Mouse (Mus musculus) CD4-positive helper T cell, adult 2 months (primary cell): ENCODE data around the gene Map3k13.

Experiments
- DNase-seq: peaks from one replicate; pipeline ENCODE4 v3.0.0-alpha.2; 2012; ENCODE audit warnings: low read depth, missing footprints, low spot score

Map3k13 gene

DNA sequence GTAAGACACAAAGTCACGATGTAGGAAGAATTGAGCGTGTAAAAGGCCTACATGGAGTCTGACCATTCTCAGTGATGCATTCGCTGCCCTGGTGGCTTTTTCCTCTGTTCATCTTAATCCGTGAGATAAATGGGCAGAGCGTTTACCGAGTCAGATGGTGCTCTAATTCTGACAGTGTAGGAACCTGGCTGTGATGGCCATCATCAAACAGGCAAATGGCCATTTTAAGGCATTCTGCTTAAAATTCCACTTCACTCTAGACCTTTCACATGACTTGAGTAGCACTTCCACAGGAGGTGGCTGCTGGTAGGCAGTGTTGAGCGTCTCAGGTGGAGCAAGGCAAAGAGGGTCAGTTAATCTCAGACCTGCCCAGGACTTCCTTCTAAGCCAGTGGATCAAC lies 58.2 kb downstream of the Map3k13 start:
- no peak for DNase-seq

- DNase-seq, result no peak
Observed at GRCm38 (mm10) chr16:21853446-21853941, 59.3 kb downstream of the Map3k13 start.

- no peak for DNase-seq
Observed at GRCm38 (mm10) chr16:21854589-21855284, 60.6 kb downstream of the Map3k13 start.

GRCm38 (mm10) chr16:21856134-21856533 lies 62.0 kb downstream of the Map3k13 start:
- DNase-seq, result no peak

GRCm38 (mm10) chr16:21857126-21857644 lies 63.0 kb downstream of the Map3k13 start:
- no peak for DNase-seq

DNA sequence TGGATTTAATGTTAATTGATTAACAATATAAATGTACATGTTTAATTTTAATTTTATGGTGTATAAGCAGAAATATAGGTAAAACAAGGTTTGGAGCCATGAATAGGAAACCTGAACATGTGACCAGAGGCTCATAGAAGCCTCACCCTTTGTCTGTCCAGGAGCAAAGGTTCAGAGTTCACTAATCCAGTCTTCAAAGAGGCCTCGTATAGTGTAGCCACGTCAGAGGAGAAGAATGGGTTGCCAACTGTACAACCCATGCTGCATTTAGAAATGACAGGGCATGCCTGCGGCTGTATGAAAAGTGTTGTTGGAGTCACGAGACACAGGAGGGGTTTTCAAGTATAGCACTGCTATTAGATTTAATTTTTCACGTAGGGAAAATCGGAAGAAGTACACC lies 64.0 kb downstream of the Map3k13 start:
- DNase-seq, result no peak

GRCm38 (mm10) chr16:21858882-21859281 lies 64.7 kb downstream of the Map3k13 start:
- no peak for DNase-seq

GRCm38 (mm10) chr16:21862448-21862847 lies 68.3 kb downstream of the Map3k13 start:
- no peak for DNase-seq

- no peak for DNase-seq
Observed at GRCm38 (mm10) chr16:21865250-21865982, 71.3 kb downstream of the Map3k13 start.

- no peak for DNase-seq
Observed at GRCm38 (mm10) chr16:21865983-21866575, 71.9 kb downstream of the Map3k13 start.

GRCm38 (mm10) chr16:21867727-21868126 lies 73.6 kb downstream of the Map3k13 start:
- no peak for DNase-seq

- no peak for DNase-seq
Observed at GRCm38 (mm10) chr16:21868651-21869050, 74.5 kb downstream of the Map3k13 start.

DNA sequence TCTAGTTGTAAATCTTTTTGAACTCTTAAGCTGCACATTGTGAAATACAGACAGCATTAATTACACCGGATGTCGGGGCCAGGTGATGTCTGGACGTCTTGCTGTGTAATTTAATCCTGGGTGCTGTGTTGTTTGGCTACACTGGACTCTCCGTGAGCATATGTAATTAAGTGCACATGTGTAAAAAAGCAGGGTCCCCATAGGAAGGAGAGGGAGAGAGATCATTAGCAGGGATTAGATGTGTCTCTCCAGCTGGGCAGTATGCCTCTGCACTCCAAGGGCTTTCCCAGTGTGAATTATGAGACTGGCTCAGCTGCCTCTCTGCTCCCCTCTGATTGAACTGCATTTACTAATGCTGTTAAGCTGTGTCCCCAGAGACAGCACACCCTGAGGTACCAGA lies 75.7 kb downstream of the Map3k13 start:
- DNase-seq, result no peak

DNA sequence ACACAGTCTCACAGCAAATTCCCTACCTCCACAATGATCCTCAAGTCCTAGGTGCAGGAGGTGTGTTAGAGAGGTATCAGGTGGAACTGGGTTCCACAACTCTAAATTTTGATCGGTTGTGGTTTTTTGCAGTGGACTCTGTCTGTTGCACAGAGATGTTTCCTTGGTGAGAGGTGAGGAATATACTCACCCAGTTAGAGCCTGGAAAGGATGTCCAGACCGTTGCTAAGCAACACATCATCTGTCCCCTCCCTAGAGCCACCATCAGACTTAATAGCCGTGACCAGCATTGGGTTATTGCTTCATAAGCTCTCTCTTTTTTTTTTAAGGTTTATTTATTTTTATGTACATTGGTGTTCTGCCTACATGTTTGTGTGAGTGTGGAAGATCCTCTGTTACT lies 83.6 kb downstream of the Map3k13 start:
- no peak for DNase-seq

GRCm38 (mm10) chr16:21878834-21879233 lies 84.7 kb downstream of the Map3k13 start:
- no peak for DNase-seq

DNA sequence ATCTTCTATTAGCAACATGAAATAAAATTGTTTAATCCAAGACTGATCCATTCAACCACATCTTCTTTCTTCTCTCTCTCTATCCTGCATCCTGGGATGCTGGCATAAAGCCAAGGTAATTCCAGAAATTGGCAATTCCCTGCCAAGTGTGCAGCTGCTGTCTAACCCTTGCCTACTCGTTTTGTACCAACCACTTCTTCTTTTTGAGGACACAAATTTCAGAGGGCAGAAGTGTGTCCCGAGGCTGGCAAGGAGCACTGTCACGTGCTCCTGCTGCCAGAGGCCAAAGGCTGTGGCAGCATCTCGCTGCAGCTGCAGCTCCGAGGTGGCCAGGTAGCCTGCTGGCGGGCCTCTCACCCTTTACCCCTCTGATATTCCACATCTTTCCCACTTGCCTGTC lies 87.0 kb downstream of the Map3k13 start:
- DNase-seq, result no peak

DNA sequence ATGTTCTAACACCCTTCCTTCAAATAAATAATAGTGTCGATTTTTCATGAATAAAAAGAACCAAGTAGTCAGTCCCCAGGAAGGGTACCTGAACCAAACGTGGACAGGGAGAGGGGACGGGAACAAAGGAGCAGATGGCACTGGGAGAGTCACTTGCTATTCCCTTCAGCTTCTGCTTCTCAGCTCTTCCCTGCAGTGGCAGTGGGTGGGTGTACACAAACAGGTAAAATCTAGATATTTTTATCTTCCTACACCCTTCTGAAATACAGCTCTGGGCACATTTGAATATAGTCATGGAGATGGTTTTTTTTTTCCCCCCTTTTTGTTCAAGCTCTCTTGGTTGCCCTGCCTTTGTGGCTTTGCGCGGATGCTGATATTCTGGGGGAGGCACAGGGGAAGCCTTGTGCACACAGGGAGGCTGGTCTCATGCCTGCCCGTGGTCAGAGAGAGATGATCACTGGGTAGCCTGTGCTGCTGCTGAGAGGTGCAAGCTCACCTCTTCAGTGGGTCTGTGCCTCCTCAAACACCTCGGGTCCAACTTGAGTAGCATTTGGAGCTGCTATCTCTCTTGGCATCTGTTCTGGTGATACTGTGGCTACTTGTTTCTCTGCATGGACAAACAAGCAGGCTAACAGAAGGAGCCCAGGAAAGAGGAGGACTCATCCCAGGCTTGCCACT lies 87.6 kb downstream of the Map3k13 start:
- DNase-seq, result no peak

DNA sequence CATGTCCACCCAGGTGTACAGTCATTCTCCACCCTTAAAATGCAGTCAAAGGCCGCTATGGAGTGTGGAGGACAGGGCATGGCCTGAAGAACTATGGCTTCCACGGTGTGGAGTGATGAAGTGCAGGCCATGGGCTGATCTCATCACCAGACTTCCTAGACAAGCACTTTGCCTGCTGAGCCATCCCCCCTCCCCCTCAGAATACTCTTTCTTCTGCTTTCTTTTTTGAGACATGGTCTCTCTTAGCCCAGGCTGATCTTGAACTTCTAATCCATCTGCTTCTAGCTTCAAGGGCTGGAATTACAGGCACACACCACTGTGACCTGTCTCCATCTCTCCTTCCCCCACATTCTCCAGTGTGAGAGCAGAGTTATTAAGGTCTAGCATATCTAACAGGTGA lies 93.5 kb downstream of the Map3k13 start:
- DNase-seq, result no peak

DNA sequence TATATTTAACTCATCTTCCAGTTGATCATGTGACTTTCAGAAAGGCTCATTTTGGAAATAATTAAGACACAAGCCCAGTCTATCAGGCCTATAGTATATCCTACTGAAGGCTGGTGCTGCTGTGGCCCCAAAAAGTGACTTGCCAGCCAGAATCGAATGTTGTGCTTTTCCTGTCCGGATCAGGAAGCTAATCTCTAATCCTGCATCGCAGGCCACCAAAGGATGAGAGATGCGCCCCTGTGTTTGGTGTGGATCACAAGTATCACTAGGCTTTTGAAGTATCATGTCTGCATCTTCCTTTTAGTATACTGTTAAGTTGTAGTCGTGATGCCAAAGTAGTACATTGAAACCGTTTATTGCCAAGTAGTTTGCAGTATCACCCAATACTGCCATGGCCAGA lies 99.7 kb downstream of the Map3k13 start:
- DNase-seq, result no peak

- no peak for DNase-seq
Observed at GRCm38 (mm10) chr16:21901286-21901685, 107.1 kb downstream of the Map3k13 start.

DNA sequence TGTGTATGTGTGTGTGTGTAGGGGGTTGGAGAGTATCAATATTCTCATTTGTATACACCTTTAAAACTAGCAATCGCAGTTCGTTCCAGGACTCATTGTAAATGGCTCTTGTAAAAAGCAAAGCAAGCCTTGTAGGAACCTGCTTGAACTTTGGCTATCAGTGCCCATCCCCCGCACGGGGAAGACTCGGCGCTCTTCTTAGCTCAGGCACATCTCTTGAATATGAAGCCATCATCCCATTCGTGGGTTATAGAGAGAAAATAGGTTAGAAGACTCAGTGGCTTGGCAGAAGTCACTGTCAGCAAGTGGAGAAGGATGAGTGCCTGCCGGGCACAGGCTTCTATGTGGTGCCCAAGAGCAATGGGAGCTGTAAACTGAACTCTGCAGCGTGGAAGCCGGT lies 110.5 kb downstream of the Map3k13 start:
- DNase-seq, result no peak

DNA sequence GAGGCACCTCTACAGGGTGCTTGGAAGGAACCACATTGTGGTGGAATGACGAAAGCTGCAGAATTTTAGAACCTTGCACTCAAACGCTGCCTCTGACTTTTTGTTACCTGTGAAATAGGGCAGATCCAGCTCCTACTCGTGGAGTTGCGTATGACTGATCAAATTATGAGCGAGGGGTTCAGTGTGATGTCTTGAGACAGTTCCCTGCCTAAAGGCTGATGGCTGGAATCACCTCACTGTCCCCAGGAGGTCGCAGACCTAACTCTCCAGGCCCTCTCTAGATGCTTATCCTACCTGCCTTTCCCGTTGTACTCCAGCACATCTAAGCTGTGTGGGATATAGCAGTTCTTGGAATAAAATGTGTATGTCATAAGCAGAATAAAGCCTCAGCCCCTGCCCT lies 111.8 kb downstream of the Map3k13 start:
- no peak for DNase-seq
